Mouse (Mus musculus): Measurements from ENCODE around the gene Eri3. TPM values are rescaled to one million over a fixed set of nuclear protein-coding genes. Genes with fewer than 3 reads are reported as not detected.

Gene Eri3
- 172 and 173 TPM in 2 replicates for polyA plus RNA-seq (2012; rRNA removed)

DNA sequence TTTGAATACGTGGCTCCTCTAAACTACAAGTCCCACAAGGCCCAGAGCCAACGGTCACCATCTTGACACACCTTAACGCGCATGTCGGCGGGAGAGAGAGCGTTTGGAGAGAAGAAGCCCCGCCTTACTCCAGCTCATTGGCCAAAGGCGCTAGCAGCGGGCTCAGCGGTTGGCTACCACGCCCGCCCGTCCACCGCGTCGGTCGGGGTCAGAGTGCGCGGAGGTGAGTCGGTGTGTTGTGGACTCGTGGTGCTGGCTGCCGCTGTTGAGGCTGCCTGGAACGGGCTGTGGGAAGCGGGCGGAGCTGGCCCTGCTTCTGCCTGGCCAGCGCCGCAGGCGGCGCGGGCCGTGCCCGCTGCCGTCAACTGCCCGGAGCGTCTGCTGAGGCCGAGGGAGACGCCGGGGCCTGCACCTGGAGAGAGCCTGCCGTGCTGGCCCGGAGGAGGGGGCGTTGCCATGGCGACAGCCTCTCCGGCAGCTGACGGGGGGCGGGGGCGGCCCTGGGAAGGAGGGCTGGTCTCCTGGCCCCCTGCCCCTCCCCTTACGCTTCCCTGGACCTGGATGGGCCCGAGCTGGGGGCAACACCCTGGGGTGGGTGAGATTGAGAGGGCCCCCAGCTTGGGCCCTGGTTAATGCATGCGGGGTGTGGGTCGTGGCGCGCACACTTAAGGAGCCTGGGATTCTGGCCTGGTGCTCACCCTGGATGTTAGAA, at the start of gene Eri3:
Gene Eri3, plus strand, starts transcription at position 226 of the 712 bp plus-strand sequence.

DNA sequence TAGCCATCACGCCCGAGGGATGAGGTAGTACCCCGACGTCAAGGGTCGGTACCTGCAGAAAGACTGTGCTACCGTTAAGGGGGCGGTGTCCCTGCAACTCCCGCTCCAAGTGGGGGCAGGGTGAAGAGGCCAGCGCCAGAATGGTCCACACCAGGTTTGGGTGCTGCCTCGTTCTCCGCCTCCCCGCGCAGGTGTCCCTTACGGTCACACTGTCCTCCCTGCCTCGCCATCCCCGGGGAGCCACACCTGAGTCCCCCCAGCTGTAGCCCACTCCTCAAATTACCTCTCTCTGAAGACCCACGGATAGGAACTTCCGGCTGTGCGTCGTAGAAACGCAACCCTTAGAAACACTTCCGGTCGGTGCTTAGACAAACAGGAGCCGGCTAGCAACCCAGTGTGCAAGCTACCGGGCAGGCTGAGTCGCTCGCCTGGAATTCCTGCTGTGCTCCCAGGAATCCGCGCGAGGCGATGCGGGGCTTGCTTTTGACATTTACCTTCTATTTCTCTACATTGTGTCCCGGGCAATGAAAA, 131.8 kb downstream of the Eri3 start, which contains the start of gene Dmap1:
Gene Dmap1, minus strand, starts transcription at position 343 of the 531 bp plus-strand sequence.

Other genes with a start within 250 kb of the Eri3 start
- gene Rnf220, start 53.3 kb upstream of the Eri3 start, polyA plus RNA-seq (2012; rRNA removed): 161 and 164 TPM in 2 replicates
- 69.7 and 69.9 TPM in 2 replicates for gene Dmap1, start 131.9 kb downstream of the Eri3 start, polyA plus RNA-seq (2012; rRNA removed)
- not detected in 2 replicates for gene Gm12845, start 174.0 kb downstream of the Eri3 start, polyA plus RNA-seq (2012; rRNA removed)
- gene Klf17, start 215.3 kb downstream of the Eri3 start, polyA plus RNA-seq (2012; rRNA removed): 0.02 TPM in 1 of 2 replicates, not detected in the other